Mouse (Mus musculus): ENCODE data around the gene Teddm2.

Teddm2 gene

DNA sequence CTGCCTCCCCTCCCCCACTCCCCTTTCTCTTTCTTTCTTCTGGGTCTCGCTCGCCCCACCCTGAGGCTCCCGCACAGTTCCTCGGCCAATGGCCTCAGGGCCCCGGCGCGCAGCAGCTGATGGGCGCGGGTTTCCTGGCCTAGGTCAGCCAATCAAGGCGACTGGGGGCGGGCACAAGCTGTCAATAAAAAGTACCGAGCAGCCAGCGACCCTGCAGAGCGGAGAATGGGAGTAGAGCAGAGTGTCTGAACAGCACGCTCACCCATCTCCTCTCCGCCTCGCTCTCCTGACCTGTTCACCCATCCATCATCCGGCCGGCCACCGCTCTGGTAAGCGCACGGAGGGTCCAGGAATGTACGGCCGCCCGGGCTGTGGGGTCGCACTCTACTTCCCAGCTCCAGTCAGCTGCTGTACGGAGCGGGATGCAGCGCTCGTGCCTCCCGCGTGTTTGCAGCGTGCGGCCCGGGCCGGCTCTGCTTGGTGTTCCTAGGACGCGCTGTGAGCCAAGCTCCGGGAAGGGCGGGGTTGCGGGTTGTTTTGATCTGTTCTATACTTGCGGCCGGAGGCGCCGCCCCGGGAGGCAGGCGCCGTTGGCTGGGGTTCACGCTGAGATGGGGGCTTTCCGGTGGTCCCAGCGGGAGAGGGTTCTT, at the start of gene Teddm2, which contains the start of gene Glul:
Teddm2 (minus strand) TSS at position 498 of the 650 bp plus-strand sequence.
Glul (plus strand) TSS at position 214 of the 650 bp plus-strand sequence.
- peak; percentile 97 to 98 for DNase-seq

DNA sequence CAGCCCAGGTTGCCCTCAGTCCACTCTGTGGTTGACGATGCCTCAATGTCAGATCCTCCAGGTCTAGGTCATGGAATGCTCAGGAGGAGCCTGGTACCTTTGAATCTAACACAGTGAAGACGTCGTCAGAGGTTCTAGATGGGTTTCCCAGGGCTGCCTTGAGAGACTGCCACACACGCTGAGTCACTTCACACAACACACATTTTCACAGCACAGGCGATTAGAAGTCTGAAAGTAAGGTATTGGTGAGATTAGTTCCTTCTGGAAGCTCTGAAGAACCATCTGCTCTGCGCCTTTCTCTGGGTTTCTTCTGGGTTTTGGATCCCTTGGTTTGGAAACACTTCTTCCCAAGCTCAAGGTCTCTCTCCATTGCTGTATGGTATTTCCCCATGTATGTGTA, 47.8 kb upstream of the Teddm2 start:
- no peak for DNase-seq

DNA sequence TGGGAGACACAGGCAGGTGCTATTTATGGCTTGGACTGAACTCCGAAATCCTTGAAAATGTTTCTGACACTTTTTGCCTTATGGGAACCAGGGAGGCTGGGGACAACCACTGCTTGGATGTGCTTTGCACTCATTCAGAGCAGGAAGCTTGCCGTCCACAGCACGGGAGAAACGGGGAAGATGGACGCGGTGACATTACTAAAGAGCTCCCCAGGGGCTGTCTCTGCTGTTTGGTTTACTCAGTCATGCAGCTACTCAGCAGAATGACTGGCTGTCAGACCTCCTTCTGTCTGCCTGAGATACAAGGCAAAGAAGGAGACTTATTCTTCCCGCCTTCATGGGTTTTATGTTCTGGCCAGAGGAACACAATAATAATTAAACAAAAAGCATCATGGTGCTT, 46.9 kb upstream of the Teddm2 start:
- DNase-seq: no peak

DNA sequence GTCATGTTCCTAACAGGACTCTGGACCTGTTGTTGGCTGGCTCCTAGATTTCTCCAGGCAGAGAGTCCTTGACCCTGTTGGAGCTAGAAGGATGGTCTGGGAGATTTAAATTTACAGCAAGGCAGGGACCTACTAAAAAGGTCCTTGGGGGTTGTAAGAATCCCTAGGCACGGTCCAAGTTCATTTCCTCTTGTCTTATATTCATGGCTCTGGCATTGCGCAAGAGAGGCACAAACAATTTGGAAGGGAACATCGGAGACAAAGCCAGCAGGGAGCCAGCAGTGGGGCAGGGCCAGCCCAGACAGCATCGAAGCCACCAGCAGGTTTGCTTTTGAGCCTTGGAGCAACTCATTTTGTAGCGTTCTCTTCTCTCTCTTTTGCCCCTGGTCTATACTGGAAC, 45.2 kb upstream of the Teddm2 start:
- no peak for DNase-seq

DNA sequence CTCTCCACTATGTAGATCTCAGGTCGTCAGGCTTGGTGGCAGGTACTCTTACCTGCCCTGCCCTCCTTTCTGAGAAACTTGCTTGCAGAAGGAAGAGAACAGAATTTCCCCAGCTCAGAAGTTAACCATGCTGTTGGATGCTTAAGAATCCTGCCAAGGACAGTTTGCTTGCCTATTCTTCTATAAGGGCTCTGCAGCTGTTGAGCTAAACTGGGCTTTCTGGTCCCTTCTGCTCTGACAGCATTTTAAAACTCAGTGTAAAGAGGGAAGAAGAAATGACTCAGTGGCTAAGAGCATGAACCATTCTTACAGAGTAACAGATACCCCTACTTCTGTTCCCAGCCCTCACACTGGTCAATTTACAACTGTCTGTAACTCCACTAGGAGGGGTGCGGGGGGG, 41.0 kb upstream of the Teddm2 start:
- DNase-seq: no peak

DNA sequence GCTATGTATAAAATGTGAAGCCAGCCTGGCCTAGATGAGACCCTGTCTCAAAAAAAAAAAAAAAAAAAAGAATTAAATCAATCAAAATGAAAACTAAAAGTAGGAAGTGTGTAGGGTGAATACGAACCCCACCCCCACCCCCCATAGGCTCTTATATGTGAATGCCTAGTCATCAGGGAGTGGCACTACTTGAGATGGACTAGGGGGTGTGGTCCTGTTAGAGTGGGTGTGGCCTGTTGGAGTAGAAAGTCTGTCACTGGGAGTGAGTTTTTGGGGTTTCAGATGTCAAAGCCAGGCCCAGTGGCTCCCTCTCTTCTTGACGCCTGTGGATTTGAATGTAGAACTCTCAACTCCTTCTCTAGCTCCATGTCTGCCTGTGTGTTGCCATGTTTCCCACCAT, 37.0 kb upstream of the Teddm2 start:
- DNase-seq: no peak

DNA sequence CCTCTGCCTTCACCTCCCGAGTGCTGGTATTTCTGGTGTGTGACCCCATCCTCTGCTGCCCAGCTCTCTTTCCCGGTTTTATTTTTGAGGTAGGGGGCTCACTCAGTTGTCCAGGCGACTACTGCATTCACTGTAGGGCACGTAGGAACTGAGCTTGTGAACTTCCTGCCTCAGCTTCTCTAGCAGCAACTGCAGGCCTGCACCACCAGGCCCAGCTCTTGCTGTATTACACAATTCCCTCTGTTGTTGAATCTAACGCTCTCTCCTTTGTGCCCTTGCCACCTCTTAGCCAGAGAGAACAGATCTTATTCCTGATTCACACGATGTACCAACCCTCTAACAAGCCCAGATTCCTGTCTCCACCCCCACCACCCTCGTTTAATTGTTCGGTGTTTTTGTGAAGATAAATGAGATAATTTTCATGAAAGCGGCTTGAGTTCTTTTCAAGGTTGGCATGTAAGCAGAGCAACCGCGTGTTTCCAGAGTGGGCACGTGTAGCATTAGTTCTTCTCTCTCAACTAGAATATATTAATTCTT, 35.9 kb upstream of the Teddm2 start:
- DNase-seq: no peak

DNA sequence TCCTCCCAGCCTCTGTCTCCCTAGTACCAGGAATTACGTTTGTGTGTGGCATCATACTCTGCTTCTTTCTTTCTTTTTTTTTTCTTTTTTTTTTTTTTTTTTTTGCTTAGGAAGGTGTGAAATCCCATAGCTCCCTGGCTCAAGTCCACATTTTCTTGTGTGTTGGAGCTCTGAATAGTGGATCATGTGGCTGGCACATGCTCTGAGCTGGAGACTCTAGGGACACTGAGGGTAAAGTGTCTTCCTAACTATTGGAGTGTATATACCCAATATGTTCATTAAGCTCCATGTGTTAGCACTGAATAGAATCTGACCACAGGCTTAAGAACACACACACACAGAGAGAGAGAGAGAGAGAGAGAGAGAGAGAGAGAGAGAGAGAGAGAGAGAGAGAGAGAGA, 33.7 kb upstream of the Teddm2 start:
- DNase-seq: no peak

DNA sequence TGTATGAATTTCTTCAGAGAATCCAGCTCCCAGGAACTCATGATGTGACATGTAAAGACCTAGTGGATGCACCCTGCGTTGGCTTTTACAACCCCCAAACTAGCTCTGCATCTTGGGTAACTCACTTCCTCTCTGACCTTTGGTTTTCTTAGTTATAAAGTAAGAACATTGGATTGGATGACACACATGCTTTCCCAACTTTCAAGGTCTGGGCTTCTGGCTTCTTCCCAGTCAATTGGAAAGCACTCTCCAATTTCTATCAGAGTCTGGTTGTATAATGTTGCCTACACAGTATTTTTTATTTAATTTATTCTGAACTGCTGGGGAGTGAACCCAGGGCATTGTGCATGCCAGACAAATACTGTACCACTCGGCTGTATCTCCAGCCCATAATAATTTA, 30.4 kb upstream of the Teddm2 start:
- DNase-seq: no peak

DNA sequence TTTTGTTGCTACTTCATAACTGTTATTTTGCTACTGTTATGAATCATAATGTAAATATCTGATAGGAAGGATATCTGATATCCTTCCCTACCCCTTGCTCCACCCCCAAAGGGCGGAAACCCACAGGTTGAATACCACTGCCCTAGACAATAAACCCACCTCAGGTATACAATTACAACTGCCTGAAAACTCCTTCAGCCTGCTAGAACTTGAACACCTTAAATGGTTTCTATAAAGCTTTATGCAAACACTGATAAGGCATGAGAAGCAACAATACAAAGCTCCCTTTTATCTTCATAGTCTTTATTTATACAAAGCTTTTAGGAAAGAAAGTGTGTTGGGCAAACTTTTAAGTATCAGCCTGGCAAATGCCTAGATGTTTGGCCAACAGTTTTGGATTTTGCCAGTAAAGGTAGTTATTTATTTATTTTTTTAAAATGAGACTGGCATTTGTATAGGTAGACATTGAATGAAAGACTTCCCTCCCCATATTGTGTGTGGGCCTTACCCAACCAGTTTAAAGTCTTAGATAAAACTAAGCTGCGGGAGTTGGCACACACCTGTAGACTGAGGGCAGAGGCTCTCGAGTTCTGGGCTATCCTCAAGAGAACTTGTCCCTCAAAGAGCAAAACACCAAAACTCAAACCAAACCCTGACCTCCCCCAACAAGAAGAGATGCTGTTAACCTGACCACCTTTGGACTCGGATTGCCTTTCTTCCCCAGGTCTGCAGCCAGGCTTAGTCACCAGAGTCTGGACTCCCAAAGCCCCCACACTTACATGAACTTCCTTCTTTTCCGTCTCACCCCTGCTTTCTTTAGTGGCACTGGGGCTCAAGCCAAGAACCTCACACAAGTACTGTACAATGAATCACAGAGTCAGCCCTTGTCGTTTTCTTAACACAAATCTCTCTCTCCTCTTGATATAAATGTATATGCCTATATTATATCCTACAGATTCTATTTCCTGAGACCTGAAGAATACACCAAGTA, 24.7 kb upstream of the Teddm2 start:
- no peak for DNase-seq

DNA sequence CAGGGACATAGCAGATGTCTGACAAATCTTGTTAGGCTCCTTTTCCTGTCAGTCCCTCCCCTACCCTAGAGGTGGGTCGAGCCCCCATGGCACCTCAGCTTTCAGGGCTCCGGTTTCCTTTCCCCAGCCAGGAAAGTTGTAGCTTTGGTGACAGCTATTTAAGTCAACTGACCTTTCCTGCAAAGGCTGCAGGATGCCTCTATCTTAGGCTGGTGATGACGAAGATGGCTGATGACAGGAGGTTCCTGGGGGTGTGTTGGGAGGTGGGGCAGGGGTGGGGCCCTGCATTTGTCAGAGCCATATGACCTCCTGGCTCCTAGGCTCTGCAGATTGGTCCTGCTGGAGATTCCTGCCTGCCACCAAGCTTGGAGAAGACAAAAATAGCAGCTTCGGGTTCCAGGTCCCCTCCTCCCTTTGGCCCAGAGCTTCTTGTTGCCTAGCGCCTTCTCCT, 22.6 kb upstream of the Teddm2 start:
- DNase-seq: peak in 1 of 2 experiments; percentile 26

DNA sequence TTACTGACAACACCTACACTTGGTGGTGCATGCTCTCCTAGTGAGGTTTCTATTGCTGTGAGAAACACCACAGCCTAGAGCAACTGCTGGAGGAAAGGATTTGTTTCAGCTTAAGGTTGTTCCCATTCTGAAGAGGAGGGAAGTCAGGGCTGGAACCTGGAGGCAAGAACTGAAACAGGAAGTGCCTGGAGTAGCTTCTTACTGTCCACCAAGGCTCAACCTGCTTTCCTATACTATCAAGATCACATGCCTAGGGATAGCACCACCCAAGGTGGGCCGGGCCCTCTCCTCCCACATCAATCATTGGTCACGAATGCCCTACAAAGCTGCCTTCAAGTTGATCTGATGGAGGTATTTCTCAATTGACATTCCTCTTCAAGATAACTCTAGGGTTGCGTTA, 21.6 kb upstream of the Teddm2 start:
- no peak for DNase-seq

DNA sequence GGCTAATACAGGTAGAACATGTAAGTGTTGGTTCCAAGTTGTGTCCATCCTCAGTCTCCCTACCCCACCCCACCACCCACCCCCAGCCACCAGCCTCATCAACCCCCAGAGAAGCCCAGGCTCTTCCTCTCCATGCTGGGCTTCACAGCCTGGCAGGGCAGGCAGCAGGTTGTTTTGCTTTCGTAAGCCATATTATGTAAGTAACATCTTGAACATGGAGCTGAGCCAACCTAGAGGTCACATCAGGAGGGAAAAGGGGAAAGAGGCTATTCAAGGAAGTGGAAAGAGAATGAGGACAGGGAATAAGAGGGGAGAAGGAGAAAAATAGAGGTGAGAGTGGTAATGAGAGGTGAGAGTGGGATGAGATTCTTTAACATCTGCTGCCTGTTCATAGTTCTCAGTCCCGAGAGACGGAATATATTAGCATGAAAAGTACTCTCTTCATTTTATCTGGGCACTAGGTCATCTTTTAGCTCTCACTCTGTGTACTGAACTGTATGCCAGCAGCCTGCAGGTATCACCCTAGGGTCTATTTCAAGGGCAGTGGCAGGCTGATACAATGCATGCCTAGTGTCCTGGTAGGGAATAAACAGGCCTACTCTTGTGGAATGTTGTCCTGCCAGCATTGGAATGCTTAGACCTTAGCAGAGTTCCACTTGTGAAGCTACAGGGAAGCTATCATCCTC, 18.6 kb upstream of the Teddm2 start:
- no peak for DNase-seq

DNA sequence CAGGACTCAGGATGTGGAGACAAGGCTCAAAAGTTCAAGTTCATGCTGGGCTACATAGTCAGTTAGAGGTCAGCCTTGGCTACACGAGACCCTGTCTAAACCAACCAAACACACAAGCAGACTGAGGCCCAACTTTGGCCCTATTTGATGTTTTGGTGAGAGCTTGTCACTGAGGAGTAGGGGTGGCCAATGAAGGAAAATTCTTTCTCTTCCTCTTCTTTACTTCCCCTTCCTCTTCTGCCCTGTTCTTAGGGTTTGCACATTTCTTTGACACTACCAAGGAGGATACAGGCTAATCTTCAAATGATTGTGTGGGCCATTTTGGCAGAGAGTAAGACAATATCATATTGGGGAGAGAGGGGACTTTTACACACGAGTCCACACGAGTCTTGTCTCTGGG, 13.8 kb upstream of the Teddm2 start:
- DNase-seq: no peak

DNA sequence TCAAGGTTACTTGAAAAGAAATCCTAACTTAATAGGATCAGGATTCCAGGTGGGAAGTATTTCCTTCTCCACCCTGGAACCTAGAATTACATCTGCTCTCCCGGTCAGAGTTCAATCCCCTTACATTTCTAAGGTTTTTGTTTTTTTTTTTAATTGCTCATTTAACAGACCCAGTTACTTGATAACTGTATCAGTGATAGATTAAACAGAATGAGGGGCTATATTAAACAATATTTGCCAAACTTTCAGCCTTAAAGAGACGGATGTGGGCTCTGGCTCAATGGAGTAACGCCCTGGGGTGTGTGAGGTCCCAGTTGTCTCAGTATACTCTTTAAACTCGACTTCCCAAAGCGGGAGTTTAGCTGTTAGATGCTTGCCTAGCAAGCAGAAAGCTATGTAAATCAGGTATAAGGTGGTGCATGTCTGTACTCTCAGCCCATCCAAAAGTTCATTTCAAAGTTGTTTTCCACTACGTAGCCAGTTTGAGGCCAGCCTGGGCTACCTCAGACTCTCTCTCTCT, 11.3 kb upstream of the Teddm2 start:
- no peak for DNase-seq

DNA sequence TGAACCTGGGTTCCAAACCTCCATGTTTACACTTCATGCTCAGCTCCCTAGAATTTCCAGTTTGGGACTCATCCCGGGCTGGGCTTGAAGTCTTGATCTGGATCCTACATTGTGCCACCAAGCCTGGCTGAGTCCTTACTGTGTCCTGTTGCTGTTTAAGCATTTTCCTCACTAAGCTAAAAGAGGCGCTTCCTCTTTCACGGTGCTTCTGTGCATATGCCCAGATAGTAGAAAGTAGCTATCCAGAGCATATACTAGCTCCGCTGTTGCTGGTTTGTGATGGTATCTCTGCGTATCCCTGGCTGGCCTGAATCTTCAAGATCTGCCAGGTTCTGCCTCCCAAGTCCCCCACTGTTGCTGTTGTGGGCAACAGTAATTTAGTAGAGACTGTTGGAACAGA, 10.4 kb upstream of the Teddm2 start:
- no peak for DNase-seq

DNA sequence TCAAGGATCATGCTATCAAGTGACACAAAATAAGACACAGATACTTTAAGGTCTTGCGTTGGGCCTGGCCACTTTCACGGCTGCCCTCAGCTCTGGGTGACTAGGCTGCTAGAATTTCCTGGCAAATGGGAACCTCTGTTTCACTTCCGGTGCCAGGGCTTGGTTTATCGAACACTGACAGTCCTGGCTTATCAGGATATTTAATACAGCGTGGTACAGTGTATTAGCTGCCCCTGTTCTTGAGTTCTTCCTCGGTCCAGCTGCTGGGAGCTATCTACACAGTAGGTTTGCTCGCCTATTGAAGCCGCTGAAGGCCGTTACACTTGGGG, 9.9 kb upstream of the Teddm2 start:
- no peak for DNase-seq

DNA sequence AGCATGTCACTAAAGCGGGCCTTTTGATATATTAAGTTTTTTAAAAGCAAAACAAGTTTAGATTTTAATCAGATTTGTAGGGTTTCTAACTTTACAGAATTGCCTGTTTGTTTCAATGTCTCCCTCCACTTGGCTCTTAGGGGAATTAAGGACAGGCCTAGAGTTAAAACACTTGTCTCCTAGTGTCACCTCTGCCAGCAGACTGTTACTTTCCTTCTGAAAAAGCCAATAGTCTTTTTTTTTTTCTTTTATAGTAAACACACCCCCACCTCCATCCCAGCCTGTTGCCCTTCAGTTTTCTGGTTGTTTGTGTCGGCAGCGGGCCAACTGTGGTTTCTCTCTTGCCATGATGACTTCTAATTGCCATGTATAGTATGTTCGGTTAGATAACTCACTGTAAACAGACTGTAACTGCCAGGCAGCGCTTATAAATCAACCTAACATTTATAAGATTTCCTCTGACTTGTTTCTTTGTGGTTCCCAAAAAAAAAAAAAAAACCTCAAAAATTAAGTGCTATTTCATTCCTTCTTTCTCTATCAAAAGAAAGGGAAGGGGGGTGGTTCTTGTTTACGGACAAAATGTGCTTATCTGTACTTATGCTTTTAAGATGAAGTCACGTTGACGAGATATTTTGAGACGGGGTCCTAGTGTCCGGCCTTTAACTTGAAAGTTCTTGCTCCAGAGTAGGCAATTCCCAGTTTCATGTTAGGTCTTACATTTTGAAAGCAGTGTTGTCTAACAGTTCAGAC, 9.4 kb upstream of the Teddm2 start:
- no peak for DNase-seq

DNA sequence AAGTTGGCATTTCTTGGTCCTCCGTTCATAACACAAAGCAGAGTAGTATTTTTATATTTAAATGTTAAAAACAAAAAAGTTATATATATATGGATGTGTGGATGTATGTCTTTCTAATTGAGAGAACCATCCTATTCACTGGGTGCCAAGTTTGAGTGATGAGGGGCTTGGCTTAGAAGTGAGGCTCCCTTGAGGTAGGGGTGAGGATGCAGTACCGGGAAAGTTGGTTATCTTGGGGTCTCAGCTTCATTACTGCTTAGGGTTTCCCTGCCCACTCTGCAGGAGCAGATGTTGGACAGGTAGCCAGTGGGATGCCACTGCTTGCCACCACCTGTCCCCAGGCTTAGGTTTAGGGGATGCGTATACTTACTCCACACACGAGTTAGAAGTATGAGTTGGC, 8.7 kb upstream of the Teddm2 start:
- DNase-seq: no peak

DNA sequence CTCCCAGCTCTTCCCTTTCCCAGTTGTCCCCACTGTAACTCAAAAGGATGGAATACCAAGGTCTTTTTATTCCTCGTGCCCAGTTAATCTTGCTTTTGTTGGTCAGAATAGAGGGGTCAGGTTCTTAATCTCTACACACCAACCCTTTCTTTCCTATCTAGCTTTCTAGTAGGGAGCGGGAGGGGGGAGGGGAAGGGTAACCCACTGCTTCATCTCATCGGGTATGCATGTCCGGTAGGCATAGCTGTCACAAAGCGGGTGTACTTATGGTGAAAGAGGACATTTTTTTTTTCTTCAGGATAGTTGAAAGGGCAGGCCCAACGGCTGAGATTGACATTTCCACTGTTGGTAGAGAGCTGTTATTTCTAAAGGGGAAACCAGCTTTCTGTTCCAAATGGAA, 8.2 kb upstream of the Teddm2 start:
- no peak for DNase-seq

DNA sequence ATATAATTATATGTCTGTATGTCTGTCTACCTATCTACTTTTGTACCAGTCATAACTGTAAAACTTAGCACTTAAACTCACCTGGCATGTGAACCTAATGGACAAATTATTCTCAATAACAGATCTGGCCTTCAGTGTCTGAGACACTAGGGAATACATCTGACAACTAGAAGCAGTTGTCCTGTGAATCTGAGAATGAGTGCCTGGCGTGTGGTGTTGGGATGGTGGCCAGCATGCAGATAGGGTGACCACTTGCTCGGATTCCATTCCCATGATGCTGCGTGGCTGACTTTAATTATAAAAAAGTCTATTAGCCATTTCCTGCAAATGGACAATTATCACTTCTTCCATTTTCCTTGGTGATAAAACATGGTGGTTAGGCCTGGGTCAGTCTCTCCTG, 5.9 kb upstream of the Teddm2 start:
- no peak for DNase-seq

DNA sequence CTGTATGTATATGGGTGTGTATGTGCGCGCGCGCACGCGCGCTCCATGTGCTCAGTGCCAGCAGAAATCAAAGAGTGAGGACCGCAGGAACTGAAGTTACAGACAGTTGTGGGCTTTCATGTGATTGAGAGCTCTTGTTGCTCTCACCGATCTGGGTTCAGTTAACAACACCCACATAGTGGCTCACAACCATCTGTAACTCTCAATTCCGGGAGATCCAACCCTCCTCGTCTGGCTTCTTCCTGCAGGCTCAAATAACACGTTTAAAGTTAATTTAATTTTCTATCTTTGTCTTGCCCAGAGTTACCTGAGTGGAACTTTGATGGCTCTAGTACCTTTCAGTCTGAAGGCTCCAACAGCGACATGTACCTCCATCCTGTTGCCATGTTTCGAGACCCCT, 4.2 kb upstream of the Teddm2 start:
- DNase-seq: no peak
